Mouse (Mus musculus) lung, postnatal 36 days (tissue): ENCODE data around the gene Ptrh1.

Source experiments
- DNase-seq: peaks from one replicate; pipeline ENCODE4 v3.0.0; 2022; ENCODE audit warnings: mixed read lengths

Ptrh1 gene

GRCm38 (mm10) chr2:32757056-32757845, 18.3 kb upstream of the Ptrh1 start, which contains the start of gene Tor2a:
Gene Tor2a, plus strand, starts transcription at chr2:32757234.
- peak; percentile 99 for DNase-seq

GRCm38 (mm10) chr2:32758503-32758902, 17.1 kb upstream of the Ptrh1 start:
- DNase-seq, result no peak

GRCm38 (mm10) chr2:32759001-32759400, 16.6 kb upstream of the Ptrh1 start:
- DNase-seq, result no peak

- DNase-seq, result no peak
These were observed 14.2 kb upstream of the Ptrh1 start for GRCm38 (mm10) chr2:32761361-32761760.

GRCm38 (mm10) chr2:32761859-32762258, 13.7 kb upstream of the Ptrh1 start:
- DNase-seq, result no peak

GRCm38 (mm10) chr2:32763353-32763752, 12.2 kb upstream of the Ptrh1 start:
- DNase-seq, result no peak

- no peak for DNase-seq
These were observed 8.3 kb upstream of the Ptrh1 start for GRCm38 (mm10) chr2:32767241-32767640.

GRCm38 (mm10) chr2:32768661-32769285, 6.8 kb upstream of the Ptrh1 start:
- DNase-seq, result peak; percentile 82

- DNase-seq, result no peak
These were observed 6.1 kb upstream of the Ptrh1 start for GRCm38 (mm10) chr2:32769327-32770085.

- no peak for DNase-seq
These were observed 3.7 kb upstream of the Ptrh1 start for GRCm38 (mm10) chr2:32771886-32772285.

GRCm38 (mm10) chr2:32772626-32773279, 2.8 kb upstream of the Ptrh1 start:
- no peak for DNase-seq

- no peak for DNase-seq
These were observed 606 bp downstream of the Ptrh1 start for GRCm38 (mm10) chr2:32776192-32776591.

- no peak for DNase-seq
These were observed 2.5 kb downstream of the Ptrh1 start for GRCm38 (mm10) chr2:32778081-32778480.

- DNase-seq, result peak; percentile 80
These were observed 3.5 kb downstream of the Ptrh1 start for GRCm38 (mm10) chr2:32779131-32779530.

- DNase-seq, result no peak
These were observed 4.1 kb downstream of the Ptrh1 start for GRCm38 (mm10) chr2:32779714-32780113.

GRCm38 (mm10) chr2:32781710-32782109, 6.1 kb downstream of the Ptrh1 start:
- no peak for DNase-seq

GRCm38 (mm10) chr2:32784048-32784681, 8.6 kb downstream of the Ptrh1 start, which contains the start of gene Cfap157:
Gene Cfap157, minus strand, starts transcription at chr2:32784428.
- peak; percentile 71 for DNase-seq

- DNase-seq, result peak; percentile 55
These were observed 11.6 kb downstream of the Ptrh1 start for GRCm38 (mm10) chr2:32787176-32787575.

GRCm38 (mm10) chr2:32788581-32788980, 13.0 kb downstream of the Ptrh1 start:
- no peak for DNase-seq

GRCm38 (mm10) chr2:32791297-32791696, 15.7 kb downstream of the Ptrh1 start:
- peak; percentile 79 for DNase-seq

- no peak for DNase-seq
These were observed 20.3 kb downstream of the Ptrh1 start for GRCm38 (mm10) chr2:32795748-32796418.
